Mouse (Mus musculus) right cerebral cortex, postnatal 4 days (tissue): ENCODE measurements around the gene Olfr109.

Experiments
- DNase-seq: peaks from one replicate; pipeline ENCODE4 v3.0.0-alpha.2; 2022

The Olfr109 gene

GRCm38 (mm10) chr17:37458616-37459015, at the start of gene Olfr109:
Gene Olfr109, plus strand, starts transcription at chr17:37458916.
- DNase-seq: no peak

- no peak for DNase-seq
Observed at GRCm38 (mm10) chr17:37413380-37413779, 45.3 kb upstream of the Olfr109 start.

GRCm38 (mm10) chr17:37445180-37445579, 13.5 kb upstream of the Olfr109 start, which contains the start of gene Olfr108:
Gene Olfr108, plus strand, starts transcription at chr17:37445480.
- DNase-seq: no peak

GRCm38 (mm10) chr17:37483452-37483851, 24.7 kb downstream of the Olfr109 start, which contains the start of gene H2-M2:
Gene H2-M2, minus strand, starts transcription at chr17:37483552.
- DNase-seq: no peak

GRCm38 (mm10) chr17:37491930-37492518, 33.3 kb downstream of the Olfr109 start, which contains the start of gene Olfr110:
Gene Olfr110, plus strand, starts transcription at chr17:37492468.
- DNase-seq: no peak

- DNase-seq: no peak
Observed at GRCm38 (mm10) chr17:37507730-37508129, 49.0 kb downstream of the Olfr109 start, which contains the start of gene Olfr111. Gene Olfr111, plus strand, starts transcription at chr17:37508030.
